Mouse (Mus musculus): Measurements from ENCODE around the gene Gstk1. TPM values are rescaled to one million over a fixed set of nuclear protein-coding genes. Genes with fewer than 3 reads are reported as not detected.
A peak's percentile ranks its signal among the peaks of the same experiment; 100 is the strongest.

Gstk1 gene
- polyA plus RNA-seq, 1 experiment: 8.3 TPM

DNA sequence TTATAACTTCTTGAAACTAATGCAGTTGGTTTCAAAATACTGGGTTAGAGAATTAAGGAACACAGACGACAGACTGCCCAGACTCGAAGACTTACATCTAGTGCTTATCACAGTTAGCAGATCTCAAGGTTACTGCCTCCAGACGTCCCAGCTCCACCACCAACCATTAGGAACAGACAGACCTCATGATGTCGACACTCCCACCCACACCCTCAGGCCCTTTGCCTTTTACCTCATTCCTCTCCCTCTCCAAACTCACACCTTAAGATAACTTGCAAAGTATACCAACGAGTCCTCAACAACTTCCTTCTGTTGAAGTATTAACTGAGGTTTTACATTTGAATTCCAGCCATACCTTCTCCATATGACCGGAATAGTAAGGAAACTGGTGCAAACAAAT, 14.7 kb downstream of the Gstk1 start:
- 19% methylated on average over 6 of the region's 6 CpGs for WGBS
- Histone ChIP-seq H3K4me3 (replicated peaks; ENCODE audit: control insufficient read depth, low read depth, low read length) (no peak overlapping the region), H3K27ac (ENCODE audit: control insufficient read depth, insufficient read depth, low read depth, low read length, poor library complexity) (no peak overlapping the region), H3K4me1 (ENCODE audit: control insufficient read depth, insufficient read depth, low read length) (no peaks in the 10 kb centered on the region)
- TF ChIP-seq POLR2A (IDR thresholded peaks at IDR 0.05; ENCODE audit: borderline replicate concordance, control insufficient read depth, low read depth, low read length): no peak
- no peak for TF ChIP-seq CTCF (IDR thresholded peaks at IDR 0.05; ENCODE audit: control insufficient read depth, insufficient read depth, low read length)

GRCm38 (mm10) chr6:42261524-42262170, 15.9 kb downstream of the Gstk1 start, which contains the start of gene Tmem139:
Gene Tmem139, plus strand, starts transcription at chr6:42261970.
- Histone ChIP-seq H3K4me3 (replicated peaks; ENCODE audit: control insufficient read depth, low read depth, low read length) (no peak within 1 kb of the TSS), H3K4me1 (ENCODE audit: control insufficient read depth, insufficient read depth, low read length) (no peaks in the 10 kb centered on the region), H3K27ac (ENCODE audit: control insufficient read depth, insufficient read depth, low read depth, low read length, poor library complexity) (no peak within 1 kb of the TSS)
- WGBS: 73% methylated on average over 20 of the region's 20 CpGs
- TF ChIP-seq CTCF (IDR thresholded peaks at IDR 0.05; ENCODE audit: control insufficient read depth, insufficient read depth, low read length) (no peak), POLR2A (IDR thresholded peaks at IDR 0.05; ENCODE audit: borderline replicate concordance, control insufficient read depth, low read depth, low read length) (no peak)

DNA sequence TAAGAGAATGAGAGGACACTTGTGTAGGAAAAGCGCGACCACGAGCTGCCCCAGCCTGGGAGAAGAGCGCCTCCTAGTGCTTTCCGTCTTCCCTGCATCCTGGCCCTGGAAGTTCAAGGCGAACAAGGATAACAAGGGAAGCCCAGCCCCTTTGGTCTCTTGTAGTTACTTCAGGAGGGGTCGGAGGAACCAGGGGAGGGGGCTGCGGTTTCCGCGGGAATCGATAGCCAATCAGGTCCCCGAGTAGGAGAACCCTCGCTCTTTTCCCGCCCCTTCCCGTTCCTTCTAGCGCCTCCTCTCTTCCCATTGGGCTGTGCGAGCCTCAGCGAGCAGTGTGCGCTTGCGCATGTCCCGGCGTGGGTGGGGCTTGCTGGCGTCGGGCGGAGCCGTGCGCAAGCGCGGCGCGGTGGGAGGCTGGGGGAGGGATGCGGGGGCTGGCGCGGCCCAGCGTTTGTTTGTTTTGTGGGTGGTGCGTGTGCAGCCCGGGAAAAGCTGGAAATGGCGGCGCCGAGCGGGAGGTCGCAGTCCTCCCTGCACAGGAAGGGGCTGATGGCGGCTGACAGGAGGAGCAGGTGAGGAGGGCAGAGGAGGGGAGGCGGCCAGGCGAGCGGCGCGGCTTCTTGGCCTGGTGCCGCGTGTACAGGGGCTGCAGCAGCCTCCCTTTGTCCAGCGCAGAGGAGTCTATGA, 19.0 kb downstream of the Gstk1 start, which contains the start of gene Casp2:
Gene Casp2, plus strand, starts transcription at position 360 of the 687 bp plus-strand sequence.
- Histone ChIP-seq H3K4me1 (ENCODE audit: control insufficient read depth, insufficient read depth, low read length) (no peaks in the 10 kb centered on the region), H3K27ac (ENCODE audit: control insufficient read depth, insufficient read depth, low read depth, low read length, poor library complexity) (peak within 1 kb of the TSS; percentile 81), H3K4me3 (replicated peaks; ENCODE audit: control insufficient read depth, low read depth, low read length) (peak within 1 kb of the TSS; percentile 83)
- under 1% methylated on average over 51 of the region's 51 CpGs for WGBS
- TF ChIP-seq CTCF (IDR thresholded peaks at IDR 0.05; ENCODE audit: control insufficient read depth, insufficient read depth, low read length) (peak; percentile 73), POLR2A (IDR thresholded peaks at IDR 0.05; ENCODE audit: borderline replicate concordance, control insufficient read depth, low read depth, low read length) (peak; percentile 54; the same call in 1 of the 2 replicates)

DNA sequence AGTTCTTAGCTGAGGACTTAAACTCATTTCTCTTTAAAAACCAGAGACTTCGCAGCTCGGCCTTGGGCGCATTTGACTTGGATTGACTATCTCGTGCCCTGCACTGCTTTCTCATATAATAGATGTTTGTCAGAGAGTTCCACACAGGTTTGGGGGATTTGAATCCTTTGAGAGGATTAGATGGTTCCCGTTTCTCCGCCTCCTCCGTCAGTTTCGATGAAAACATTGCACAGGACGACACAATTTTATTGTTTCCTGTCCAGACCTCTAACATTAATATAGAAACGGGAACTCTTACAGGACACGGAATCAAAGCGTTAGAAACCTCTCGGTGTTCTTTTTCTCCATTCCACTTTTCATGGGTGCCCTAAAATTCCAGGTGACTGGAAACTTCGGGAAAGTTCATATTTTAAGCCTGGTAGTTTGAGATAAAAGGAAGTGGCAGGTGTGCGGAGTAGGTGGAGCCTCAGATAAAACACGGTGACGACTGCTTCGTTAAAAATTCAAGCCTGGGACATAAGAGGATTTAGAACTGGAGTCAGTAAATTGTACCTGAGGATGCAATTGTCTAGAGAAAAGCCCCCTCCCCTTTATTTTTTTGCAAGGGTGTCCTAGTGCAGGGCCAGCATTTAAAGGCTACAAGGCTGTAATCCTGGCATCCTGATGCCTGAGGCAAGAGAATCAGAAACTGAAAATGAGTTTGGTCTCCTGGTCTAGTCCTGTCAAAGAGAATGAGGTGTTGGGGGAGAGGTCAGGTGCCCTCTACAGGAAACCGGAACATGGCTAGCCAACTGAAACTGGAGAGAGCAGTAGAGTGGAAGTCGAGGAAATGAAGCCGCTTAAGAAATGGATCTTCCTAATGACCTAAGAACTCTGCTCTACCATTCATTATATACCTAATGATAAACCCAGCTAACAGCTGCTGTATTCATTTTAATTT, 19.9 kb downstream of the Gstk1 start:
- no peaks in the 10 kb centered on the region for H3K4me1 ChIP-seq (ENCODE audit: control insufficient read depth, insufficient read depth, low read length)
- H3K27ac ChIP-seq (ENCODE audit: control insufficient read depth, insufficient read depth, low read depth, low read length, poor library complexity): peak overlapping the region; percentile 81
- peak overlapping the region; percentile 83 for H3K4me3 ChIP-seq (replicated peaks; ENCODE audit: control insufficient read depth, low read depth, low read length)
- under 1% methylated on average over 21 of the region's 21 CpGs for WGBS
- TF ChIP-seq CTCF (IDR thresholded peaks at IDR 0.05; ENCODE audit: control insufficient read depth, insufficient read depth, low read length) (no peak), POLR2A (IDR thresholded peaks at IDR 0.05; ENCODE audit: borderline replicate concordance, control insufficient read depth, low read depth, low read length) (no peak)

DNA sequence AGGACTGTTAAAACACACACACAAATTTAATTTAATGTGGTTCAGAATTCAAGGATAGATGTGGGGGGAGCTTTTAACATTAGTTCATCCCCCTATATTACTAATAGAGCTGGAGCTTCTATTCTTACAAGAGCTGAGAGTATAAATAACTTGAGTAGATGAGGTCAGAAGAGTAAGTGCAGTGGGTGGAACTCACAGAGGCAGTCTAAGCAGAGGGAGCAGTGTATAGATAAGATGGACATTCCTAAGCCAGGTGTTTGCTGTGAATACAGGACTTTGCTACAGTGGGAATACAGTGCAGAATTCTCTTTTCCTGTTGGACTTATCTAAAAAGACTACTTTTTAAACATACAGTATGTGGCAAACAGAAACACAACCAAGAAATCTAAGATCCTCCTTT, 25.1 kb downstream of the Gstk1 start:
- Histone ChIP-seq H3K4me1 (ENCODE audit: control insufficient read depth, insufficient read depth, low read length) (no peaks in the 10 kb centered on the region), H3K27ac (ENCODE audit: control insufficient read depth, insufficient read depth, low read depth, low read length, poor library complexity) (no peak overlapping the region), H3K4me3 (replicated peaks; ENCODE audit: control insufficient read depth, low read depth, low read length) (no peak overlapping the region)
- TF ChIP-seq CTCF (IDR thresholded peaks at IDR 0.05; ENCODE audit: control insufficient read depth, insufficient read depth, low read length) (no peak), POLR2A (IDR thresholded peaks at IDR 0.05; ENCODE audit: borderline replicate concordance, control insufficient read depth, low read depth, low read length) (no peak)

GRCm38 (mm10) chr6:42276151-42276550, 30.4 kb downstream of the Gstk1 start:
- Histone ChIP-seq H3K27ac (ENCODE audit: control insufficient read depth, insufficient read depth, low read depth, low read length, poor library complexity) (no peak overlapping the region), H3K4me1 (ENCODE audit: control insufficient read depth, insufficient read depth, low read length) (no peaks in the 10 kb centered on the region), H3K4me3 (replicated peaks; ENCODE audit: control insufficient read depth, low read depth, low read length) (no peak overlapping the region)
- no peak for TF ChIP-seq POLR2A (IDR thresholded peaks at IDR 0.05; ENCODE audit: borderline replicate concordance, control insufficient read depth, low read depth, low read length)
- TF ChIP-seq CTCF (IDR thresholded peaks at IDR 0.05; ENCODE audit: control insufficient read depth, insufficient read depth, low read length): no peak
- 69% methylated on average over 2 of the region's 2 CpGs for WGBS

DNA sequence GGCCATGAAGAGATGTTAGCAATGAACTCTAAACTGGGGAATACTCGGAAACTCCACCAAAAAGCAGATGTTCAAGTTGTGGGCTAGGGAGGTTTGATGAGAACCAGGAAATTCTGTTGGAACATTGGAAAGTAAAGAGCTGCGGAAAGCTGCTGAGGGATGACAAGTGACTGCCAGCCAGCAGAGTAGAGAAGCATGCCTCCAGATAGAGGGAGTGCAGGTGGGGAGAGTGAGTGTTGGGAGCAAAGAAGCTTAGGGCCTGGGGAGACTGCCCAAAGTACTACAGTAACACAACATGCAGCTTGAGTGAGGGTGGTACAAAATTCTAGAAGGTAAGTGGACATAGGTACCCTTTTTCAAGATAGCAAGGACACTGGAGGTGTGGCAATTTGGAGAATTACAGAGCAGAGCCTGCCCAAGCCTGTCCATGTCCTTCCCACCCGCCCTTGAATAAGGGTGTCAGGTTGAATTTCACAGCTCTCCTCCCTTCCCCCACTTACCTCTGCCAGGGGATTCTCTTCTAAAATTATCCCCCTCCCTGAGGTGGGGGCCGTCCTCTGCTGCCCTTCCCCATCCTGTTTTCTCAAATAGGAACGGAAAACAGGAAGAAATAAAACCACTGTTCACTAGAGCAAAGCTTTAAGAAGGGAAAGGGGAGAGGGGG, 37.3 kb downstream of the Gstk1 start:
- no peak for TF ChIP-seq CTCF (IDR thresholded peaks at IDR 0.05; ENCODE audit: control insufficient read depth, insufficient read depth, low read length)
- TF ChIP-seq POLR2A (IDR thresholded peaks at IDR 0.05; ENCODE audit: borderline replicate concordance, control insufficient read depth, low read depth, low read length): no peak
- Histone ChIP-seq H3K27ac (ENCODE audit: control insufficient read depth, insufficient read depth, low read depth, low read length, poor library complexity) (no peak overlapping the region), H3K4me1 (ENCODE audit: control insufficient read depth, insufficient read depth, low read length) (no peaks in the 10 kb centered on the region), H3K4me3 (replicated peaks; ENCODE audit: control insufficient read depth, low read depth, low read length) (no peak overlapping the region)
- 51% methylated on average over 5 of the region's 5 CpGs for WGBS

All from bone marrow, adult 2 months (tissue).